Mouse (Mus musculus) midbrain, embryonic 11.5 days (tissue): ENCODE measurements around the gene Rnf180. TPM values are rescaled to one million over a fixed set of nuclear protein-coding genes. Genes with fewer than 3 reads are reported as not detected.

Source experiments
- ATAC-seq: fragments of 200-750 bp; cut with Nextera tagmentation; 2 replicates; pipeline ENCODE4 v1.8.0; 2017; ENCODE audit warnings: moderate TSS enrichment, moderate library complexity; ENCODE audit not compliant: low FRiP score
- DNase-seq: peaks from one replicate; pipeline ENCODE4 v3.0.0; 2015; ENCODE audit warnings: low spot score; ENCODE audit errors: missing footprints
- H3K27ac ChIP-seq: fragments of 300-500 bp; sonication (generic); 2 replicates; pipeline ENCODE4 v1.5.1; 2014; ENCODE audit warnings: low read depth, low read length
- H3K27me3 ChIP-seq: fragments of 300-500 bp; sonication (generic); 2 replicates; pipeline ENCODE4 v1.6.1; 2014; ENCODE audit warnings: mild to moderate bottlenecking, low read length, moderate library complexity, mixed read lengths; ENCODE audit not compliant: control insufficient read depth, insufficient read depth
- H3K36me3 ChIP-seq: fragments of 300-500 bp; sonication (generic); 2 replicates; pipeline ENCODE4 v1.6.1; 2014; ENCODE audit warnings: mild to moderate bottlenecking, low read length, moderate library complexity, mixed read lengths; ENCODE audit not compliant: control insufficient read depth, insufficient read depth
- H3K4me1 ChIP-seq: fragments of 300-500 bp; sonication (generic); 2 replicates; pipeline ENCODE4 v1.6.1; 2014; ENCODE audit warnings: low read length; ENCODE audit not compliant: control insufficient read depth, insufficient read depth
- H3K4me2 ChIP-seq: fragments of 300-500 bp; sonication (generic); 2 replicates; pipeline ENCODE4 v1.6.1; 2014; ENCODE audit warnings: mild to moderate bottlenecking, moderate library complexity
- H3K4me3 ChIP-seq: fragments of 300-500 bp; sonication (generic); 2 replicates; pipeline ENCODE4 v1.5.1; 2014; ENCODE audit warnings: low read depth, low read length
- H3K9ac ChIP-seq: fragments of 300-500 bp; sonication (generic); 2 replicates; pipeline ENCODE4 v1.6.1; 2014; ENCODE audit warnings: low read length
- H3K9me3 ChIP-seq: fragments of 300-500 bp; sonication (generic); 2 replicates; pipeline ENCODE4 v1.6.1; 2016; ENCODE audit warnings: low read length; ENCODE audit not compliant: control insufficient read depth
- WGBS: fragments of 180-500 bp; shearing (Covaris S2); extraction: QIAGEN DNeasy Blood & Tissue Kit; methylation state at CpG from one replicate; pipeline ENCODE4 v1.1.7; 2014; 5-methylcytosine and 5-hydroxymethylcytosine counted together
- polyA plus RNA-seq: library from polyadenylated mRNA; unstranded; fragments of >200 nt; fragmentation: Nextera tagmentation; extraction: Ambion mirVana; gene quantifications from 2 replicates; pipeline ENCODE4 v1.2.1, GENCODE M21; 2014

The Rnf180 gene
- polyA plus RNA-seq, 1 experiment from 2014 or later: 11.3 TPM

DNA sequence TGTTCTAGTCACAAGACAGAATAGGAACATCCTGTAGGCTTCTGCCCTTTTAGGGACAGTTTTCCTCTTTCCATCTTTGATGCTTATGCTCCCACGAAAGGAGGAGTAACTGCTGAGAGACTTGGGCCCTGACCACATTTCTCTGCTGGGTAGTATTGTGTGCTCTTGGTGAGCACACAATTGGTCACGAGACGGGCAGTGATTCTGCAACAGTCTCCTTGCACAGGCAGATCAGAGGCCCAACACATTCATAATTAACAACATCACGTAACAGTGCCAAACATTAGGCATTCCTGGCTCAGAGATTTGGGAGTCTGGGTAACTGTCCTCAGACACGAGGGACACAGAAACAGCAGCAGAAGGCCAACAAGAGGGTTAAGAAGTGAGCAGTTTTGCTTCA, 113.8 kb downstream of the Rnf180 start:
- no peak overlapping the region for H3K27ac ChIP-seq
- no peaks in the 10 kb centered on the region for H3K36me3 ChIP-seq
- H3K9ac ChIP-seq: no peak overlapping the region
- H3K4me2 ChIP-seq: no peak overlapping the region
- ATAC-seq (no peak), DNase-seq (no peak)
- H3K4me3 ChIP-seq: no peak overlapping the region
- 81% methylated on average over 5 of the region's 5 CpGs for WGBS
- no peaks in the 10 kb centered on the region for H3K9me3 ChIP-seq
- H3K4me1 ChIP-seq: no peaks in the 10 kb centered on the region
- no peaks in the 10 kb centered on the region for H3K27me3 ChIP-seq

DNA sequence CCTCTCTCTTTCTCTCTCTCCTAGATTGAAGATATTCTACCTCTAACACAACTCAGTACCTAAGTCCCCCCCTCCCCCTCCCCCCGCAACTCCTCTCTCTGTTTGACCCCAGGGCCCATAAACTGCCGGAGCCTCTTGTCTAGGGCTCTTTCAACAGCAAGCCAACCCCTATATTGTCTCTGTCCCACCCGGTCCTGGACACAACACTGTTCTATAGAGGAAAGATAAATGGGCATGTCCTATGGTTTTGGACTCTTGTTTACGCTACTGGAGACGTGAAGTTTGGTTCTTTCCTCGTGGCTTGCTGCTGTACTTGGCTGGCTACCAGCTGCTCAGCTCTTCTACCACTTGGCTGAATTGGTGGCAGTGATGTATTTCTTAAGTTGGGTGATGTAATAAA, 129.2 kb downstream of the Rnf180 start:
- H3K4me2 ChIP-seq: no peak overlapping the region
- no peak overlapping the region for H3K4me3 ChIP-seq
- no peak overlapping the region for H3K27ac ChIP-seq
- H3K27me3 ChIP-seq: no peaks in the 10 kb centered on the region
- no peaks in the 10 kb centered on the region for H3K9me3 ChIP-seq
- H3K36me3 ChIP-seq: no peaks in the 10 kb centered on the region
- 81% methylated on average over 6 of the region's 6 CpGs for WGBS
- ATAC-seq: no peak
- H3K4me1 ChIP-seq: no peaks in the 10 kb centered on the region
- no peak for DNase-seq
- no peak overlapping the region for H3K9ac ChIP-seq

DNA sequence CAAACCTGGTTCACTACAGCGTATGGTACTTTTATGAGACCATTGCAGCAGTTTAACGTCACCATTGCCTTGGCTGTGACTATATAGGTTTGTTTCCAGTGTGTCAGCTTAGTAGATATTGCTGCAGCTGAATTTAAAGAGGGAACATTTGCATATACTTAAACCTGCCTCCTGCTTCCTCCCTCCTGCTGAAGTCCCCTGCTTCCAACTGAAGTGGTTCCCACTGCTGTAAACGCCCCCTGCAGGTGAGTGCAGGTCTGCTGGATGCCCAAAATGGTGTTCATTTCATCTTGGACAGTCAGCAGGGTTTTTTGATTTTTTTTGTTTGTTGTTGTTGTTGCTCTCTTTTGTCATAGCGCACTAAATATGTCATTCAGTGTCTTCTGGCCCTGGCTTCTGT, 140.7 kb downstream of the Rnf180 start:
- no peak overlapping the region for H3K4me2 ChIP-seq
- H3K27ac ChIP-seq: no peak overlapping the region
- DNase-seq (no peak), ATAC-seq (no peak)
- H3K9ac ChIP-seq: no peak overlapping the region
- no peaks in the 10 kb centered on the region for H3K36me3 ChIP-seq
- no peaks in the 10 kb centered on the region for H3K9me3 ChIP-seq
- H3K4me3 ChIP-seq: no peak overlapping the region
- H3K4me1 ChIP-seq: no peaks in the 10 kb centered on the region
- no peaks in the 10 kb centered on the region for H3K27me3 ChIP-seq
- WGBS: 59% methylated on average over 4 of the region's 4 CpGs

DNA sequence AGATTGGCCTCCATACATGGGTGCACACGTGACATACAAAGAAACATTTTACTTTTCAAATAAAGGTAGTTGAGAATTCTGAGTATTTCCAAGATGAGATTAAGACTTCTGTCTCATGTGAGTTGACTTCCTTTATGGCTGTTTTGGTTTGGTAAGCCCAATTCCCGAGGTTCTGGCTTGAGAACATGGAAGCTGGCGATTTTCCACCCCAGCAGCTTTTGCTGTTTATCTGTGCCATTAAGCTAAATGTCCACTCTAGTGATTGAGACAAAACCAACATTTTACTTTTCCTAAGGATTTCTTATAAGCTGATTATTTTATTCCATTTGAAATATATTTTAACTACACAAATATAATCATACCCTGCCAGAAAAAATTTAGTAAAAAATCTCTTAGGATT, 144.6 kb downstream of the Rnf180 start:
- H3K36me3 ChIP-seq: no peaks in the 10 kb centered on the region
- DNase-seq (no peak), ATAC-seq (no peak)
- H3K4me3 ChIP-seq: no peak overlapping the region
- H3K9me3 ChIP-seq: no peaks in the 10 kb centered on the region
- H3K4me2 ChIP-seq: no peak overlapping the region
- H3K27me3 ChIP-seq: no peaks in the 10 kb centered on the region
- 85% methylated on average over 3 of the region's 3 CpGs for WGBS
- no peak overlapping the region for H3K9ac ChIP-seq
- no peak overlapping the region for H3K27ac ChIP-seq
- H3K4me1 ChIP-seq: no peaks in the 10 kb centered on the region

DNA sequence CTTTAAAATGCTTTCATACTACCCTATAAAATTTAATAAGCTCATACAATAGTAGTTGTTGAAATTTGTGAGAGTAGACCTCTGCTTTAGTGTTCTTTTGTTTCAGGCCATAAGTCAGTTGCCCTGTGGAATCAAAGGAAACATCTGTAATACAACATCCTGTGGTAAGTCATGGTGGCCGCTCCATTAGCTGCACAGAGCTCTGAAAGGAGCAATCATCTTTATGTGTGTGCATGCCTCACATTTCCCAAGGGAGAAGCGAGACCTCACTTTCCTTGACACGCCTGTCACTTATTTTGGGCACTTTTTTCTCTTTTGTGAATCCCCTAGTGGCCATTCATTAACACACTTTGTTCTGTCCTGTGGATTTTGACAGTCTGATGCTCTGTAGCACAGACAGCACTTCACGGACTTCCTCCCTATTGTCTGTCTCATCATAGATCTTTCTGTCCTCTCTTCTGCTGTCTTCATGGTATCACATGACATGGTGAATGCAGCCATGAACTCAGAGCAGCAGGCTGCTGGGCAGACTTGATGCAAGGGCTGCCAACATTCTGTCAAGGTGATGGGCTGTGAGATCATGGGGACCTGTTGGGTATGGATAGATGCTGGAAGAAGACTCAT, 146.7 kb downstream of the Rnf180 start:
- ATAC-seq (peak; percentile 38), DNase-seq (no peak)
- H3K36me3 ChIP-seq: no peaks in the 10 kb centered on the region
- H3K4me3 ChIP-seq: no peak overlapping the region
- no peaks in the 10 kb centered on the region for H3K27me3 ChIP-seq
- H3K9ac ChIP-seq: no peak overlapping the region
- no peaks in the 10 kb centered on the region for H3K9me3 ChIP-seq
- no peak overlapping the region for H3K4me2 ChIP-seq
- no peak overlapping the region for H3K27ac ChIP-seq
- WGBS: 54% methylated on average over 4 of the region's 4 CpGs
- no peaks in the 10 kb centered on the region for H3K4me1 ChIP-seq

DNA sequence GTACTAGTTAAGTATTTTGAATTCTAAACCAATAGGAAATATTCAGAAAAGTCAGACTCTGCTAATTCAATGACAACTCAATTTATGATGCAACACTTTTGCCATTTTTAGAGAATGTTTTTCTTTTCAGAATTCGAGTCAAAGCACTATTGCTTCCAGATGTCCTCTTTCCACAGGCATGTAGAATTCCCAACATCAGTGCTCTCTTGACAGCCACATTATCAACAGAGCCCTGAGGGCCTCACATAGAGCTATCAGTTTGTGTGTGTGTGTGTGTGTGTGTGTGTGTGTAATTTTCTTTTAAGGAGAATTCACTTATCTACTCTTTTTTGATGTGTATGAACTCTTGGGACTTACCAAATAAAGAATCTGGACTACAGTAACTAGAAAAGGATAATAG, 147.8 kb downstream of the Rnf180 start:
- WGBS: 68% methylated on average over 1 of the region's 1 CpGs
- Histone ChIP-seq H3K36me3 (no peaks in the 10 kb centered on the region), H3K4me3 (no peak overlapping the region), H3K9me3 (no peaks in the 10 kb centered on the region), H3K4me1 (no peaks in the 10 kb centered on the region), H3K4me2 (no peak overlapping the region), H3K9ac (no peak overlapping the region), H3K27me3 (no peaks in the 10 kb centered on the region), H3K27ac (no peak overlapping the region)
- no peak for DNase-seq
- no peak for ATAC-seq

DNA sequence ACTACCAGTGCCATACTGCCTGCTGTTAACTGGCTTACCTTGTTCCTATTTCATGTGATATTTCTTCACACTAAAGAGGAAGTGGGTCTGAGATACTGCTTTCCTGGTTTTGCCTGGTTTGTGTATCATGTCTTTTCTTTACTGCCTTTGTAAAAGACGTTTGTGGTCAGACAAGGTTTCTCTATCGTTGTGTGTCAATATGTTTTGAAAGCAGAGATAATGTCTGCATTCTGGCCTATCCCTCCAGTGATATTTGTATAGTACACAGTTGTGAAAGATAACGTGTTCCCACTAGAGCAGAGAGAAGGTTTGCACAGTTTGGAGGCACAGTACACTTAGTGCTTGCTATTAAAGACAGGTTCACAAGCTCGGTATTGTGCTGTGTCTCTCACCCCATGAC, 154.7 kb downstream of the Rnf180 start:
- Histone ChIP-seq H3K4me2 (no peak overlapping the region), H3K36me3 (no peaks in the 10 kb centered on the region), H3K9me3 (no peaks in the 10 kb centered on the region), H3K27me3 (no peaks in the 10 kb centered on the region), H3K27ac (no peak overlapping the region), H3K9ac (no peak overlapping the region), H3K4me1 (no peaks in the 10 kb centered on the region), H3K4me3 (no peak overlapping the region)
- WGBS: 82% methylated on average over 4 of the region's 4 CpGs
- DNase-seq: no peak
- ATAC-seq: no peak

DNA sequence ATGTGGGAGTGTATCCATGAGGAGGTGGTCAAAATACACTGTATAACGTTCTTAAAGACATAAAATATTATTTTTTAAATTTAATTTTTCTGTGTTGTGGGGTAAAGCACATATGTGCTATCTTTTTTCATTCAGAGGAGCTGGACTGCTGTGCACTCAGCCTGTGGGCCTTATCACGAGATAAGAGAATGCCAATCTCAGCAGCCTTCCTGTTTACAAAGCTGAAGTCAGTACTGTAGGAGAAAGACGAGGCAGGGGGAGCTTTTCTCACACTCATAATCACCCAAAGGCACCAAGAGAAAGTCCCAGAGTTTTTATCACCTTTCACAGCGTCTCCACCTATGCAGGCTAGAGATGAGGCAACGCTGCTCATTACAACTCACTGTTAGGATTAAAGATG, 160.2 kb downstream of the Rnf180 start:
- no peak overlapping the region for H3K4me2 ChIP-seq
- H3K36me3 ChIP-seq: no peaks in the 10 kb centered on the region
- WGBS: 75% methylated on average over 5 of the region's 5 CpGs
- no peaks in the 10 kb centered on the region for H3K27me3 ChIP-seq
- H3K4me1 ChIP-seq: no peaks in the 10 kb centered on the region
- ATAC-seq (no peak), DNase-seq (no peak)
- no peak overlapping the region for H3K27ac ChIP-seq
- no peaks in the 10 kb centered on the region for H3K9me3 ChIP-seq
- no peak overlapping the region for H3K4me3 ChIP-seq
- H3K9ac ChIP-seq: no peak overlapping the region

DNA sequence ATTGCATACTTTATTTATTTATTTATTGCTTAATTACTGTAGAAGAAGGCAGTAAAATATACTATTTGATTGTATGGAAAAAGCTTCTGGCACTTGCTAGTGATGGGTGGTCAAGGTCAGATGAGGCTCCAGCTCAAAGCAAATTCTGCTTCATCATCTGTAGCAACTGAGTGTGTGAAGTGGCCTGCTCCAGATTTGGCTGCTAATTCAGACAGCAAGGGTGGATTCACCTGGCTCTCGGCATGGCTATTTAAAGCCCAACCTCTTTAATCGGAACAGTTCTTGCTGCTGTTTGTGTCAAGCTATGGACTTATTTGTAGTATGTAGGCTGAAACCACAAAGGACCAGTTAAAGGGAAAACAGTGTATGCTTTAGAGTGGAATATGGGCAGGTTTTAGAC, 161.8 kb downstream of the Rnf180 start:
- 80% methylated on average over 2 of the region's 2 CpGs for WGBS
- Histone ChIP-seq H3K27ac (no peak overlapping the region), H3K4me2 (no peak overlapping the region), H3K9me3 (no peaks in the 10 kb centered on the region), H3K36me3 (no peaks in the 10 kb centered on the region), H3K4me1 (no peaks in the 10 kb centered on the region), H3K9ac (no peak overlapping the region), H3K4me3 (no peak overlapping the region), H3K27me3 (no peaks in the 10 kb centered on the region)
- no peak for DNase-seq
- no peak for ATAC-seq

DNA sequence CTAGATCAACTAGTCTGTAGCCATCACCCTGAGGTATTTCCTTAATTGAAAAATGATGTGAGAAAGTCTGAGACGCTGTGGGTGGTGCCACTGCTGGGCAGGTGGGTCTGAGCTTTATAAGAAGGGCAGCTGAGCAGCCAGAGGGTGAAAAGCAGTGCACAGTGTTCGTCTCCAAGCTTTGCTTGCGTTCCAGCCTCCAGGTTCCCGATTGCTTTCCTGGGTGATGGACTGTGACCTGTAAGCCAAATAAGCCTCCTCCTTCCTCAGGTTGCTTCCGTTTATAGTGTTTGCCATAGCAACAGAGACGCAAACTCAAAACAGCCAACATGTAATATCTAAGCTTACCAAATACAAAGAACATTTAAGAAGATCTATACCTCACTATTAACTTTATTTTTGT, 162.2 kb downstream of the Rnf180 start:
- H3K4me1 ChIP-seq: no peaks in the 10 kb centered on the region
- H3K36me3 ChIP-seq: no peaks in the 10 kb centered on the region
- no peak for DNase-seq
- no peak overlapping the region for H3K27ac ChIP-seq
- no peaks in the 10 kb centered on the region for H3K27me3 ChIP-seq
- 77% methylated on average over 6 of the region's 6 CpGs for WGBS
- no peak for ATAC-seq
- no peak overlapping the region for H3K4me2 ChIP-seq
- no peak overlapping the region for H3K9ac ChIP-seq
- no peaks in the 10 kb centered on the region for H3K9me3 ChIP-seq
- no peak overlapping the region for H3K4me3 ChIP-seq
